Mouse (Mus musculus) megakaryocyte, embryonic 14.5 days (primary cell): Measurements from ENCODE around the gene Dscaml1. TPM values are rescaled to one million over a fixed set of nuclear protein-coding genes. Genes with fewer than 3 reads are reported as not detected.

Experiments used
- H3K27me3 ChIP-seq: replicated peaks from 2 replicates; pipeline ENCODE3; 2012; ENCODE audit warnings: inconsistent platforms
- H3K36me3 ChIP-seq: replicated peaks from 2 replicates; pipeline ENCODE3; 2012; ENCODE audit warnings: low read length, inconsistent platforms, mixed read lengths
- H3K4me1 ChIP-seq: 2 replicates; pipeline ENCODE4 v1.6.1; 2012; ENCODE audit warnings: inconsistent platforms
- H3K4me3 ChIP-seq: replicated peaks from 2 replicates; pipeline ENCODE3; 2012; ENCODE audit warnings: moderate library complexity, mild to moderate bottlenecking, inconsistent platforms
- H3K9me3 ChIP-seq: 2 replicates; pipeline ENCODE4 v1.6.1; 2012; ENCODE audit warnings: inconsistent platforms
- FLI1 ChIP-seq: IDR thresholded peaks from 2 replicates; pipeline ENCODE4 v1.6.1; 2012; ENCODE audit warnings: low read length, inconsistent platforms, mixed read lengths
- GATA1 ChIP-seq: IDR thresholded peaks from 3 replicates; pipeline ENCODE4 v1.6.1; 2012; ENCODE audit warnings: mixed read lengths, low read length, inconsistent platforms, borderline replicate concordance
- polyA plus RNA-seq: library from polyadenylated mRNA; stranded (reverse); fragments of >175 nt; gene quantifications from 2 replicates; pipeline ENCODE4 v1.2.3, GENCODE M21; 2012; ENCODE audit warnings: low replicate concordance; ENCODE audit not compliant: insufficient read depth

Gene Dscaml1
- polyA plus RNA-seq, 1 experiment, result not detected

- no peaks in the 10 kb centered on the region for H3K4me1 ChIP-seq
- no peak overlapping the region for H3K4me3 ChIP-seq
- peaks cover 51% of the 10 kb centered on the region for H3K27me3 ChIP-seq
- TF ChIP-seq FLI1, result no peak
- no peak for TF ChIP-seq GATA1
- no peaks in the 10 kb centered on the region for H3K36me3 ChIP-seq
- peaks cover 10% of the 10 kb centered on the region for H3K9me3 ChIP-seq
Measured at GRCm38 (mm10) chr9:45633036-45633435, 206.6 kb downstream of the Dscaml1 start.

GRCm38 (mm10) chr9:45634978-45635377 lies 208.6 kb downstream of the Dscaml1 start:
- no peaks in the 10 kb centered on the region for H3K36me3 ChIP-seq
- peaks cover 50% of the 10 kb centered on the region for H3K27me3 ChIP-seq
- H3K4me3 ChIP-seq, result no peak overlapping the region
- H3K4me1 ChIP-seq, result no peaks in the 10 kb centered on the region
- no peak for TF ChIP-seq GATA1
- TF ChIP-seq FLI1, result no peak
- H3K9me3 ChIP-seq, result peaks cover 9% of the 10 kb centered on the region

- TF ChIP-seq GATA1 (no peak), FLI1 (no peak)
- no peaks in the 10 kb centered on the region for H3K36me3 ChIP-seq
Measured at GRCm38 (mm10) chr9:45637346-45637745, 210.9 kb downstream of the Dscaml1 start.

GRCm38 (mm10) chr9:45638184-45638917 lies 211.9 kb downstream of the Dscaml1 start:
- Histone ChIP-seq H3K4me1 (no peaks in the 10 kb centered on the region), H3K9me3 (peaks cover 11% of the 10 kb centered on the region), H3K4me3 (no peak overlapping the region), H3K36me3 (no peaks in the 10 kb centered on the region), H3K27me3 (peaks cover 52% of the 10 kb centered on the region)
- TF ChIP-seq FLI1 (no peak), GATA1 (no peak)

More at GRCm38 (mm10) chr9:45637346-45637745, 210.9 kb downstream of the Dscaml1 start:
- Histone ChIP-seq H3K9me3 (peaks cover 11% of the 10 kb centered on the region), H3K4me1 (no peaks in the 10 kb centered on the region), H3K4me3 (no peak overlapping the region), H3K27me3 (peaks cover 60% of the 10 kb centered on the region)

- no peak overlapping the region for H3K4me3 ChIP-seq
- TF ChIP-seq FLI1, result no peak
- TF ChIP-seq GATA1, result no peak
- peaks cover 50% of the 10 kb centered on the region for H3K27me3 ChIP-seq
- H3K9me3 ChIP-seq, result peaks cover 19% of the 10 kb centered on the region
- H3K4me1 ChIP-seq, result no peaks in the 10 kb centered on the region
- no peaks in the 10 kb centered on the region for H3K36me3 ChIP-seq
Measured at GRCm38 (mm10) chr9:45644833-45645388, 218.5 kb downstream of the Dscaml1 start.

GRCm38 (mm10) chr9:45645526-45645925 lies 219.1 kb downstream of the Dscaml1 start:
- peaks cover 16% of the 10 kb centered on the region for H3K9me3 ChIP-seq

GRCm38 (mm10) chr9:45651078-45651809 lies 224.8 kb downstream of the Dscaml1 start:
- no peaks in the 10 kb centered on the region for H3K36me3 ChIP-seq
- TF ChIP-seq FLI1 (no peak), GATA1 (no peak)
- H3K4me1 ChIP-seq, result no peaks in the 10 kb centered on the region
- H3K27me3 ChIP-seq, result peaks cover 59% of the 10 kb centered on the region
- peaks cover 10% of the 10 kb centered on the region for H3K9me3 ChIP-seq
- H3K4me3 ChIP-seq, result no peak overlapping the region

More at GRCm38 (mm10) chr9:45645526-45645925, 219.1 kb downstream of the Dscaml1 start:
- Histone ChIP-seq H3K27me3 (peaks cover 47% of the 10 kb centered on the region), H3K36me3 (no peaks in the 10 kb centered on the region), H3K4me1 (no peaks in the 10 kb centered on the region), H3K4me3 (no peak overlapping the region)
- TF ChIP-seq FLI1, result no peak
- no peak for TF ChIP-seq GATA1

GRCm38 (mm10) chr9:45651810-45652177 lies 225.4 kb downstream of the Dscaml1 start:
- TF ChIP-seq FLI1 (no peak), GATA1 (no peak)
- H3K4me1 ChIP-seq, result no peaks in the 10 kb centered on the region
- H3K9me3 ChIP-seq, result peaks cover 5% of the 10 kb centered on the region
- H3K27me3 ChIP-seq, result peaks cover 64% of the 10 kb centered on the region
- H3K4me3 ChIP-seq, result no peak overlapping the region
- no peaks in the 10 kb centered on the region for H3K36me3 ChIP-seq

- TF ChIP-seq GATA1 (no peak), FLI1 (no peak)
- Histone ChIP-seq H3K9me3 (no peaks in the 10 kb centered on the region), H3K36me3 (no peaks in the 10 kb centered on the region), H3K4me3 (no peak overlapping the region), H3K4me1 (no peaks in the 10 kb centered on the region), H3K27me3 (peaks cover 66% of the 10 kb centered on the region)
Measured at GRCm38 (mm10) chr9:45657172-45658062, 231.0 kb downstream of the Dscaml1 start.
